Mouse (Mus musculus) layer of hippocampus, adult 8-10 months (tissue): ENCODE data around the gene Klhl36. TPM values are rescaled to one million over a fixed set of nuclear protein-coding genes. Genes with fewer than 3 reads are reported as not detected.

ENCODE experiments used
- DNase-seq, 2 experiments: peaks; one replicate each; pipeline ENCODE4 v3.0.0; 2022; ENCODE audit warnings: low spot score in 2 of 2
- total RNA-seq, 4 experiments: library from RNA; stranded (reverse); gene quantifications; 2 replicates each; pipeline ENCODE4 v1.2.4; 2022

Gene Klhl36
- total RNA-seq, 4 experiments from 2014 or later, result 7.0 to 9.4 (median 7.3) TPM

- DNase-seq, result no peak
These were observed 19.9 kb downstream of the Klhl36 start for GRCm38 (mm10) chr8:119881917-119882316.

GRCm38 (mm10) chr8:119883281-119883680 lies 21.2 kb downstream of the Klhl36 start:
- DNase-seq, result no peak

- DNase-seq, result no peak
These were observed 23.5 kb downstream of the Klhl36 start for GRCm38 (mm10) chr8:119885612-119886011.

- DNase-seq, result no peak
These were observed 25.1 kb downstream of the Klhl36 start for GRCm38 (mm10) chr8:119887130-119887529.

GRCm38 (mm10) chr8:119888012-119888411 lies 25.9 kb downstream of the Klhl36 start:
- DNase-seq, result no peak

GRCm38 (mm10) chr8:119897069-119897468 lies 35.0 kb downstream of the Klhl36 start:
- DNase-seq, result no peak

- DNase-seq, result no peak
These were observed 35.9 kb downstream of the Klhl36 start for GRCm38 (mm10) chr8:119897933-119898332.

- DNase-seq, result no peak
These were observed 39.3 kb downstream of the Klhl36 start for GRCm38 (mm10) chr8:119901349-119901748.

- no peak for DNase-seq
These were observed 39.9 kb downstream of the Klhl36 start for GRCm38 (mm10) chr8:119901952-119902351.

GRCm38 (mm10) chr8:119904323-119904911 lies 42.4 kb downstream of the Klhl36 start:
- no peak for DNase-seq

- no peak for DNase-seq
These were observed 48.0 kb downstream of the Klhl36 start, which contains the start of gene Usp10 for GRCm38 (mm10) chr8:119909944-119910546. Usp10 (plus strand) TSS chr8:119910360.

- DNase-seq, result peak; percentile 81 to 91
These were observed 48.6 kb downstream of the Klhl36 start, which contains the start of gene Gm20388 for GRCm38 (mm10) chr8:119910547-119911257. Gm20388 (plus strand) TSS chr8:119910841.

- no peak for DNase-seq
These were observed 49.3 kb downstream of the Klhl36 start for GRCm38 (mm10) chr8:119911258-119911962.

- no peak for DNase-seq
These were observed 50.6 kb downstream of the Klhl36 start for GRCm38 (mm10) chr8:119912643-119913042.

GRCm38 (mm10) chr8:119913181-119913580 lies 51.1 kb downstream of the Klhl36 start:
- no peak for DNase-seq

- DNase-seq, result no peak
These were observed 52.1 kb downstream of the Klhl36 start for GRCm38 (mm10) chr8:119914161-119914560.

- DNase-seq, result no peak
These were observed 53.2 kb downstream of the Klhl36 start for GRCm38 (mm10) chr8:119915298-119915697.

GRCm38 (mm10) chr8:119916237-119916892 lies 54.3 kb downstream of the Klhl36 start:
- DNase-seq, result no peak

- no peak for DNase-seq
These were observed 55.3 kb downstream of the Klhl36 start for GRCm38 (mm10) chr8:119917415-119917814.

- DNase-seq, result no peak
These were observed 56.1 kb downstream of the Klhl36 start for GRCm38 (mm10) chr8:119918155-119918567.

- DNase-seq, result no peak
These were observed 61.2 kb downstream of the Klhl36 start for GRCm38 (mm10) chr8:119923259-119923658.
